Mouse (Mus musculus): ENCODE measurements at regions not wholly inside any gene's neighbourhood (a gene's known extent, or its start where the extent isn't known, plus 50 kb on each side); places are given as distances from the start of the nearest gene placed in this dataset.

- in situ Hi-C loops (cut with MboI; ENCODE audit: low pct_unique_long_range_greater_than_20kb in 1 of 2, low sequenced_read_pairs in 2 of 2, unreplicated experiment in 1 of 2) = no loop called here
These were observed 235.1 kb upstream of the Chd6 start for GRCm38 (mm10) chr2:161344018-161344417.

- in situ Hi-C loops (cut with MboI; ENCODE audit: low pct_unique_long_range_greater_than_20kb in 1 of 2, low sequenced_read_pairs in 2 of 2, unreplicated experiment in 1 of 2) = no loop called here
These were observed 233.8 kb upstream of the Chd6 start for GRCm38 (mm10) chr2:161342648-161343047.

- in situ Hi-C loops (cut with MboI; ENCODE audit: low pct_unique_long_range_greater_than_20kb in 1 of 2, low sequenced_read_pairs in 2 of 2, unreplicated experiment in 1 of 2) = no loop called here
These were observed 232.6 kb upstream of the Chd6 start for GRCm38 (mm10) chr2:161341368-161341891.

GRCm38 (mm10) chr2:161340291-161340690 lies 231.4 kb upstream of the Chd6 start:
- in situ Hi-C loops (cut with MboI; ENCODE audit: low pct_unique_long_range_greater_than_20kb in 1 of 2, low sequenced_read_pairs in 2 of 2, unreplicated experiment in 1 of 2) = no loop called here

GRCm38 (mm10) chr2:161339327-161340001 lies 230.6 kb upstream of the Chd6 start:
- in situ Hi-C loops (cut with MboI; ENCODE audit: low pct_unique_long_range_greater_than_20kb in 1 of 2, low sequenced_read_pairs in 2 of 2, unreplicated experiment in 1 of 2) = no loop called here

GRCm38 (mm10) chr2:161338953-161339326 lies 230.1 kb upstream of the Chd6 start:
- in situ Hi-C loops (cut with MboI; ENCODE audit: low pct_unique_long_range_greater_than_20kb in 1 of 2, low sequenced_read_pairs in 2 of 2, unreplicated experiment in 1 of 2) = no loop called here

- in situ Hi-C loops (cut with MboI; ENCODE audit: low pct_unique_long_range_greater_than_20kb in 1 of 2, low sequenced_read_pairs in 2 of 2, unreplicated experiment in 1 of 2) = no loop called here
These were observed 223.8 kb upstream of the Chd6 start for GRCm38 (mm10) chr2:161332653-161333052.

- in situ Hi-C loops (cut with MboI; ENCODE audit: low pct_unique_long_range_greater_than_20kb in 1 of 2, low sequenced_read_pairs in 2 of 2, unreplicated experiment in 1 of 2) = no loop called here
These were observed 223.0 kb upstream of the Chd6 start for GRCm38 (mm10) chr2:161331850-161332365.

- in situ Hi-C loops (cut with MboI; ENCODE audit: low pct_unique_long_range_greater_than_20kb in 1 of 2, low sequenced_read_pairs in 2 of 2, unreplicated experiment in 1 of 2) = no loop called here
These were observed 193.9 kb upstream of the Chd6 start for GRCm38 (mm10) chr2:161302796-161303195.

- in situ Hi-C loops (cut with MboI; ENCODE audit: low pct_unique_long_range_greater_than_20kb in 1 of 2, low sequenced_read_pairs in 2 of 2, unreplicated experiment in 1 of 2) = no loop called here
These were observed 160.1 kb upstream of the Chd6 start for GRCm38 (mm10) chr2:161268861-161269413.

GRCm38 (mm10) chr2:161266476-161266875 lies 157.6 kb upstream of the Chd6 start:
- in situ Hi-C loops (cut with MboI; ENCODE audit: low pct_unique_long_range_greater_than_20kb in 1 of 2, low sequenced_read_pairs in 2 of 2, unreplicated experiment in 1 of 2) = no loop called here

GRCm38 (mm10) chr2:161265211-161265610 lies 156.3 kb upstream of the Chd6 start:
- in situ Hi-C loops (cut with MboI; ENCODE audit: low pct_unique_long_range_greater_than_20kb in 1 of 2, low sequenced_read_pairs in 2 of 2, unreplicated experiment in 1 of 2) = no loop called here

- in situ Hi-C loops (cut with MboI; ENCODE audit: low pct_unique_long_range_greater_than_20kb in 1 of 2, low sequenced_read_pairs in 2 of 2, unreplicated experiment in 1 of 2) = no loop called here
These were observed 143.9 kb upstream of the Chd6 start for GRCm38 (mm10) chr2:161252761-161253160.

GRCm38 (mm10) chr2:161241665-161242064 lies 132.8 kb upstream of the Chd6 start:
- in situ Hi-C loops (cut with MboI; ENCODE audit: low pct_unique_long_range_greater_than_20kb in 1 of 2, low sequenced_read_pairs in 2 of 2, unreplicated experiment in 1 of 2) = loop anchor here in 1 of 2 experiments (25.0 kb wide), 1 partner anchor 346 kb away; no protein-coding TSS in a partner anchor

- in situ Hi-C loops (cut with MboI; ENCODE audit: low pct_unique_long_range_greater_than_20kb in 1 of 2, low sequenced_read_pairs in 2 of 2, unreplicated experiment in 1 of 2) = loop anchor here in 1 of 2 experiments (25.0 kb wide), 1 partner anchor 350 kb away; no protein-coding TSS in a partner anchor
These were observed 128.5 kb upstream of the Chd6 start for GRCm38 (mm10) chr2:161237280-161237819.

GRCm38 (mm10) chr2:161233155-161233741 lies 124.4 kb upstream of the Chd6 start:
- in situ Hi-C loops (cut with MboI; ENCODE audit: low pct_unique_long_range_greater_than_20kb in 1 of 2, low sequenced_read_pairs in 2 of 2, unreplicated experiment in 1 of 2) = loop anchor here in 1 of 2 experiments (25.0 kb wide), 1 partner anchor 354 kb away; no protein-coding TSS in a partner anchor

GRCm38 (mm10) chr2:161231405-161231804 lies 122.5 kb upstream of the Chd6 start:
- in situ Hi-C loops (cut with MboI; ENCODE audit: low pct_unique_long_range_greater_than_20kb in 1 of 2, low sequenced_read_pairs in 2 of 2, unreplicated experiment in 1 of 2) = loop anchor here in 1 of 2 experiments (25.0 kb wide), 1 partner anchor 356 kb away; no protein-coding TSS in a partner anchor

GRCm38 (mm10) chr2:161215736-161216135 lies 106.9 kb upstream of the Chd6 start:
- in situ Hi-C loops (cut with MboI; ENCODE audit: low pct_unique_long_range_greater_than_20kb in 1 of 2, low sequenced_read_pairs in 2 of 2, unreplicated experiment in 1 of 2) = no loop called here
